Mouse (Mus musculus): ENCODE measurements around the gene Gcm1.

GRCm38 (mm10) chr9:78088971-78089370 lies 37.2 kb downstream of the Gcm1 start:
- TF ChIP-seq POLR2A (IDR thresholded peaks at IDR 0.05; ENCODE audit: borderline replicate concordance, extremely low read depth, insufficient read depth, insufficient read length, poor library complexity, severe bottlenecking): no peak
- TF ChIP-seq CTCF (IDR thresholded peaks at IDR 0.05; ENCODE audit: borderline replicate concordance, extremely low read depth, insufficient read depth, insufficient read length): no peak
